Mouse (Mus musculus) forebrain, embryonic 10.5 days (tissue): ENCODE results near the gene Prune2. TPM values are rescaled to one million over a fixed set of nuclear protein-coding genes. Genes with fewer than 3 reads are reported as not detected.

Experiments
- DNase-seq: peaks from one replicate; pipeline ENCODE4 v3.0.0-alpha.2; 2017; ENCODE audit warnings: low spot score; ENCODE audit errors: extremely low spot score
- H3K27ac ChIP-seq: fragments of 300-500 bp; sonication (generic); 2 replicates; pipeline ENCODE4 v1.5.1; 2016; ENCODE audit warnings: mild to moderate bottlenecking
- H3K27me3 ChIP-seq: fragments of 300-500 bp; sonication (generic); 2 replicates; pipeline ENCODE4 v1.6.1; 2016; ENCODE audit warnings: mild to moderate bottlenecking; ENCODE audit not compliant: poor library complexity, severe bottlenecking
- H3K36me3 ChIP-seq: fragments of 300-500 bp; sonication (generic); replicated peaks from 2 replicates; pipeline ENCODE4 v1.6.1; 2016; ENCODE audit warnings: mild to moderate bottlenecking, moderate library complexity
- H3K4me1 ChIP-seq: fragments of 300-500 bp; sonication (generic); 2 replicates; pipeline ENCODE4 v1.6.1; 2016
- H3K4me3 ChIP-seq: fragments of 300-500 bp; sonication (generic); 2 replicates; pipeline ENCODE4 v1.5.1; 2016; ENCODE audit warnings: mild to moderate bottlenecking, moderate library complexity
- H3K9me3 ChIP-seq: fragments of 300-500 bp; sonication (generic); 2 replicates; pipeline ENCODE4 v1.6.1; 2016; ENCODE audit warnings: mild to moderate bottlenecking, moderate library complexity
- WGBS: fragments of 180-500 bp; shearing (Covaris S2); methylation state at CpG from one replicate; pipeline ENCODE4 v1.1.7; 2016; 5-methylcytosine and 5-hydroxymethylcytosine counted together
- polyA plus RNA-seq: library from polyadenylated mRNA; unstranded; fragments of >200 nt; fragmentation: Nextera tagmentation; extraction: Ambion mirVana; gene quantifications from 2 replicates; pipeline ENCODE4 v1.2.1, GENCODE M21; 2016

Gene Prune2
- polyA plus RNA-seq, 1 experiment from 2014 or later = 1.5 TPM

DNA sequence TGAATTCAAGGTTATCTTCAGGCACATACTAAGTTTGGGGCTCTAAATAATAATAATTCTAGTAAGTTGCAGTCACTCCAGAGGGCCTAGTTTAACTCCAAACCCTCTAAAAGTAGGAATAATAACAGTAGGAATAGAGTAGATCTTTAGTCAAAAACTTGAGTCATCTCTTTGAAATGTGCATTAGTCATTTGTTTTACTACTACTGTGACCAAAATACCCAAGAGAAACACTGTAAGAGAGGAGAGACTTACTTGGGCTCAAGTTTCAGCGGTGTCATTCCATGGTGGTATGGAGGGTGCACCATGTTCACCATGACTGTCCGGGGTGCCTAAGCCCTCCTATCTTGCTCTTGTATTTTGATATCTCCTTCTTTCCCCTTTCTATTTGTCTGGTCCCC, 187.3 kb downstream of the Prune2 start:
- WGBS = 95% methylated on average over 2 of the region's 2 CpGs
- H3K4me1 ChIP-seq = 0 out of 2 replicates have a peak, but pooled peaks cover under 1% of the 10 kb centered on the region
- no peak overlapping the region for H3K27ac ChIP-seq
- no peaks in the 10 kb centered on the region for H3K9me3 ChIP-seq
- H3K4me3 ChIP-seq = no peak overlapping the region
- H3K36me3 ChIP-seq = no peaks in the 10 kb centered on the region
- DNase-seq = no peak
- peaks cover 3% of the 10 kb centered on the region; the same call in 1 of the 2 replicates for H3K27me3 ChIP-seq

DNA sequence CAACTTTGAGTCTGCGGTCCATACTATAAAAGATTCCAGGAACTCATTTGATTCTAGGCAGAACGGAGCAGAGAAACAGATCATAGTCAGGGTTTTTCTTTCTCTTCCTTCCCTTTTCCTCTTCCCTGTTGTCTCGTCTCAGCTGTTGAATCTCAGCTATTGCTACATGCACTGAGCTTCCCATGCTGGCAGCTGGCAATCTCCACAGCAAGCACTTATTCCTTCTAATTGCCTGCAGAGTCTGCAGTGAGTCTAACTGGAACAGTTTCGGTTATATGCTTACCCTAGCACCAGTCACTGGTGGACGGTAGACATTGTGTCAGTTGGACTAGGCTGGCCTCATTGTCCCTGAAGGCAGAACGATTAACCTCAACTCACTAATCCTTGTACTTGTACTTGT, 188.3 kb downstream of the Prune2 start:
- no peaks in the 10 kb centered on the region for H3K4me1 ChIP-seq
- no peaks in the 10 kb centered on the region for H3K36me3 ChIP-seq
- no peak overlapping the region for H3K4me3 ChIP-seq
- no peak for DNase-seq
- 88% methylated on average over 6 of the region's 6 CpGs for WGBS
- H3K27me3 ChIP-seq = no peaks in the 10 kb centered on the region
- no peak overlapping the region for H3K27ac ChIP-seq
- no peaks in the 10 kb centered on the region for H3K9me3 ChIP-seq

DNA sequence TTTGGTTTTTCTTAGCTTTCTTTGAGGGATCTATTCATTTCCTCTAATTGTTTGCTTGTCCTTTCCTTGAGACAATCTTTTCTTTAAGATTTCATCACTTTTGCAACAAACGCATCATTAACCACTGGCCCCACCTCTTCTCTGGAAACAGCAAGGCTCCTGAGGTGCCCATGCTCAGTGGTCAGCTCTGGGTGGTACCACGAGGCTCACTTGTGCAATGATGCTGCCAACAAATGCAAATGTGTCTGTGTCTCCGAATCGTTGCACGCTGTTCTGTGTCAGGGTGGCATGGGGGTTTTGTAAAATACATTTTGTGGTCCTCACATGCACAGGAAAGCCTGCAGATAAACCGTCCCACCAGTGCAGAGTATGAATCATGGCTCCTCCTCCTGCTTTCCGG, 194.1 kb downstream of the Prune2 start:
- Histone ChIP-seq H3K36me3 (no peaks in the 10 kb centered on the region), H3K4me1 (no peaks in the 10 kb centered on the region), H3K27ac (no peak overlapping the region), H3K27me3 (no peaks in the 10 kb centered on the region), H3K4me3 (no peak overlapping the region), H3K9me3 (no peaks in the 10 kb centered on the region)
- no peak for DNase-seq
- WGBS = 91% methylated on average over 7 of the region's 7 CpGs

DNA sequence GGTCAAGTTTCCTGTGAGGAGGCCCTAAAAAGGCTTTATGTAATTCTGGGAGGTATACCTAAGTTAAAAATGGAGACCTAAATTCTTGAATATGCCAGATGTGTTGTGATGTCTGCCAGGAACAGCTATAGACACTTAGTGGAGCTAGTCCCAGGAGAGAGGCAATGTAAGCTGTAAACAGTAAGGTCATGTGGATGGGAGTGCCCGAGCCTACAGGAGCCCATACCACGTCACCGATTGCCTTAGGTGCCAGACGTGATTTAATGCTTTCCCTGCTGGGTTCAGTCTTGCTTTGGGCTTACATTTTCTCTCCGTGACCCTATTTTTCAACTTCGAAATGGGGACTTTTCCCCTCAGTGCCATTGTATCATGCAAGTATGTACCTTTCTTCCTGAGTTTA, 195.9 kb downstream of the Prune2 start:
- Histone ChIP-seq H3K4me3 (no peak overlapping the region), H3K36me3 (no peaks in the 10 kb centered on the region), H3K4me1 (no peaks in the 10 kb centered on the region), H3K9me3 (no peaks in the 10 kb centered on the region), H3K27ac (no peak overlapping the region), H3K27me3 (no peaks in the 10 kb centered on the region)
- DNase-seq = no peak
- 88% methylated on average over 6 of the region's 6 CpGs for WGBS

DNA sequence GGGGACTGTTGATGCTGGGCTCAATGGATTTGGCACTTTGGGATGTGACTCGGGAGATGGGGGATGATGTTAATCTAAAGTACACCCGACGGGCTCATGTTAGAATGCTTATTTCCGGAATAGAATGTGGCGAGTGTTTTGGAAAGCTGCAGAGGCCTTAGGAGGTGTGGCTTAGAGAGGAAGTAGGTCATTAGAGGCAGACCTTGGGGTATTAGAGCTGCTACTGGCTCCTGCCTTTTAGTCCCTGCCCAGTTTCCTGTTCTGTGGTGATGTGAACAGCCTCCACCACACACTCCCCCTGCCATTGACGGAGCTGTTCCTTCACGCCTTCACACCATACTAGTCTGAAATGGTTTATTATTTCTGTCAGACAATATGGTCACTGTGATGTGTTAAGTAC, 196.5 kb downstream of the Prune2 start:
- DNase-seq = no peak
- Histone ChIP-seq H3K36me3 (no peaks in the 10 kb centered on the region), H3K4me3 (no peak overlapping the region), H3K9me3 (no peaks in the 10 kb centered on the region), H3K27ac (no peak overlapping the region), H3K4me1 (no peaks in the 10 kb centered on the region), H3K27me3 (no peaks in the 10 kb centered on the region)
- WGBS = 90% methylated on average over 7 of the region's 7 CpGs

DNA sequence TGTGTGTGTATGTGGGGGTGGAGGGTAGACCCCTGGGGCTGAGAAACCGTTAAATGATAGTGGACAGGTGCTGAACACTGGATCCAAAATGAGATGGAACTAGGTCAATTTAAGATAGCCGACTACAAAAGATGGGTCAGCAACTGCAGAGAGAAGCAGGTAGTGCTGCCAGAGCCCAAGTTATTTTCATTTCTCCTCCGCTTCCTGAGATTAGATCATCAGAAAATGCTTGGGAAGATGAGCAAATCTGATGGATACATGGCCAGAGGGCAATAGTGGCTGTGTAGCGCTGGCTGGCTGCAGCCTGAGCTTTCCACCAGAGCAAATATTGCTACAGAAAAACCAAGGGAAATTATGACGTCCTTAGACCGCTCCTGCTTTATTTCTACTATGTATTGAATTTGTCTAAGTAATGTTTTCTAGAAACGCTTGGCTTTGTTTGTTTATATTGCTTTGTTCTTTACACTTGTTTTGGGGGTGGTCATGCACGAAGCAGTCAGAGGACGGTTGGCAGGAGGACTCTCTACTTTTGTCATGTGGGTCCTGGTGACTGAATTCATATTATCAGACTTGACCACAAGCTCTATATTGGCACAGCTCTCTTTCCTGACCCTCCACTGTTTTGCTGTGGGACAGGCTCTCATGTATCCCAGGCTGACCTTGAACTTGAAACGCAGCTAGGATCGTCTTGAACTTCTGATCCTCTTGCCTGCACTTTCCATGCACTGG, 198.2 kb downstream of the Prune2 start:
- H3K9me3 ChIP-seq = no peaks in the 10 kb centered on the region
- WGBS = 92% methylated on average over 11 of the region's 11 CpGs
- no peak overlapping the region for H3K4me3 ChIP-seq
- H3K36me3 ChIP-seq = no peaks in the 10 kb centered on the region
- no peaks in the 10 kb centered on the region for H3K27me3 ChIP-seq
- no peak overlapping the region for H3K27ac ChIP-seq
- no peaks in the 10 kb centered on the region for H3K4me1 ChIP-seq
- DNase-seq = no peak

DNA sequence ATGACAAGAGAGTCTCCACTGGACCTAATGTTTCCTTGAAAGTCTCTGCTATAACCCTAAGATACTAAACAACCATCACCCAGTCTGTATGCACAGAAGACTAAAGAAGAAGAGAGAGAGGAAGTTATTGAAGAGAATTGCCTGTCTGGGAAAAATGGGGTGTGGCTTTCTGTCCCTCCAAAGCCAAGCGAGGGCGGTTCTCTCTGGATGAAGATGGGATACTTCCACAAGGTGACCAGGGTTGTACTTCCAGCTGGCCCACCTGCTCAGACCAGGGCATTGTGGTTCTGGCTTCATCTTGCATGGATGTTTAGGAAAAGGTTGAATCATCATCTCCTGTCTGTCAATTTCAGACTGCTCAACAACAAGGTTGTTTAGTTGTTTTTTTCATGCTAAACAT, 199.3 kb downstream of the Prune2 start:
- H3K4me1 ChIP-seq = no peaks in the 10 kb centered on the region
- no peak for DNase-seq
- no peaks in the 10 kb centered on the region for H3K27me3 ChIP-seq
- 83% methylated on average over 2 of the region's 2 CpGs for WGBS
- H3K27ac ChIP-seq = no peak overlapping the region
- H3K4me3 ChIP-seq = no peak overlapping the region
- H3K9me3 ChIP-seq = no peaks in the 10 kb centered on the region
- no peaks in the 10 kb centered on the region for H3K36me3 ChIP-seq

DNA sequence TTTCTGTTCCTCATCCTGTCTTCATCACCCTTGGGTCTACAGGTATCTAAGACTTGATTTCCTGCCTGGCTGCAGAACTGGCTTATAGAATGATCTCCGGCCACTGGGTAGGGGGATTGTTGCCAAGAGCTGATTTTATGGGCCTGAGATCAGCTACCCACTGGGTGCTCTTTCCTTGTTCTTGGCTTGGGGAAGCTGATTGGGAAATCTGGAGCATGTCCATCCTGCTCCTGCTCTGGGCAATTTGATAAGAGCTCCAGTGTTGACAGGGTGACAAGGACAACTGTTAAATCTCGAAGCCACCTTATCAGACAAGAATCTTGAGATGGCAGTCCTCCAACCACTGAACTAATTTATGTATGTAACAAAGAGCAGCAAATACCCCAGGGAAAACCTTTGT, 203.8 kb downstream of the Prune2 start:
- Histone ChIP-seq H3K27ac (no peak overlapping the region), H3K27me3 (no peaks in the 10 kb centered on the region), H3K4me3 (no peak overlapping the region), H3K4me1 (peaks cover 6% of the 10 kb centered on the region; the same call in 1 of the 2 replicates), H3K9me3 (no peaks in the 10 kb centered on the region), H3K36me3 (no peaks in the 10 kb centered on the region)
- 81% methylated on average over 2 of the region's 2 CpGs for WGBS
- no peak for DNase-seq

DNA sequence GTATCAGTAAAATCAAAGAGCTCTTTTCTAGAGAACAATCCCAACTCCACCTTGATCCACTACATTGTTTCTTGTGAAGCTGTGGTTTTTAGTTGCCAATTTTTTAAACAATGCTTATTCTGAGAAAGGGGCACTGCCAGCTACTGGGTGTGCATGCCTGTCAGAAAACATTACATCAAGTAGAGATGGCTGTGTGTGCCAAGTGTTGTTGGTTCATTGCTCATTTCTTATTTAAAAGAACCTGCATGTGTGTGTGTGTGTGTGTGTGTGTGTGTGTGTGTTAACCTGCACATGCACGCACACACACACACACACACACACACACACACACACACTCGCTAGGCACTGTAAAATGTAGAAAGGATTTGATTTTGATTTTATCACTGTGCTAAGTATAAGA, 204.3 kb downstream of the Prune2 start:
- DNase-seq = no peak
- no peak overlapping the region for H3K4me3 ChIP-seq
- H3K9me3 ChIP-seq = no peaks in the 10 kb centered on the region
- peaks cover 6% of the 10 kb centered on the region; the same call in 1 of the 2 replicates for H3K4me1 ChIP-seq
- H3K27ac ChIP-seq = no peak overlapping the region
- H3K36me3 ChIP-seq = no peaks in the 10 kb centered on the region
- WGBS = 85% methylated on average over 2 of the region's 2 CpGs
- no peaks in the 10 kb centered on the region for H3K27me3 ChIP-seq

DNA sequence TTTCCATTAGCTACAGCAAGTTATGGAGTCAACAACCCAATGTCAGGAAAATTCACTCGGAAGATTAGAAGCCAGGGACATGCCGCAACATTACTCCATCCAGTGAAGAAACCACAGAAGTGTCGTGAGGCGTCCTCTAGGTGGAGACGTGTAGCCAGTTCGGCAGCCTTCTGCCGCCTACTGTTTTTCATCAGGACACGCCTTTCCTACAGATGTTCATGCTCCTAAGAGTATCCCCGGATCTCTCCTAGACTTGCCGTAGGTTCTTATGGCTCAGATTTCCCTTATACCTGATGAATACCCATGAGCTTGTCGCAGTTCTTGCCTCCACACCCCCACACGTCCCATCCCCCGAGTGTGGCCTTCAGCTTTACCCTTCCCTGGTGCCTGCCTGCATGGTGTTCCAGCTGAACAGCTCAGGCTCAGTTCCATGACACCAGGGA, 207.6 kb downstream of the Prune2 start:
- Histone ChIP-seq H3K27me3 (no peaks in the 10 kb centered on the region), H3K4me1 (peaks cover 6% of the 10 kb centered on the region; the same call in 1 of the 2 replicates), H3K27ac (no peak overlapping the region), H3K4me3 (no peak overlapping the region; the same call in 1 of the 2 replicates), H3K9me3 (no peaks in the 10 kb centered on the region), H3K36me3 (no peaks in the 10 kb centered on the region)
- peak; percentile 37 for DNase-seq
- WGBS = 21% methylated on average over 13 of the region's 13 CpGs

DNA sequence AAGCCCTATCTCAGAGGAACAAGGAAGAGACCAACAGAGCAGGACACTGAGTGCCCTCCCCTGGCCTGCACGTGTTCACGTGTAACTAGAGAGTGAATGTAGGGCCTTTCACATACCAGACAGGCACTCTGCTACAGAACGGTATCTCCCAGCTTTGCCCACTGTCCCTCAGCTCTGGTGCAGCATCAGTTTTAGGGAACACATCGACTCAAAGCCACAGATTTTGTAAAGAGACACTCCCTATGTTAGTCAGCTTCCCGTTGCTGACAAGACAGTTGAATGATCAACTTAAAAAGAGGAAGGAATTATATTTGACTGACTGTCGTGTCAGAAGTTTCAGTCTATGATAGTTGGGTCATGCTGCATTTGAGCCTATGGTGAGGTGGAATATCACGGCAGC, 210.4 kb downstream of the Prune2 start:
- 88% methylated on average over 7 of the region's 7 CpGs for WGBS
- peaks cover 6% of the 10 kb centered on the region; the same call in 1 of the 2 replicates for H3K4me1 ChIP-seq

DNA sequence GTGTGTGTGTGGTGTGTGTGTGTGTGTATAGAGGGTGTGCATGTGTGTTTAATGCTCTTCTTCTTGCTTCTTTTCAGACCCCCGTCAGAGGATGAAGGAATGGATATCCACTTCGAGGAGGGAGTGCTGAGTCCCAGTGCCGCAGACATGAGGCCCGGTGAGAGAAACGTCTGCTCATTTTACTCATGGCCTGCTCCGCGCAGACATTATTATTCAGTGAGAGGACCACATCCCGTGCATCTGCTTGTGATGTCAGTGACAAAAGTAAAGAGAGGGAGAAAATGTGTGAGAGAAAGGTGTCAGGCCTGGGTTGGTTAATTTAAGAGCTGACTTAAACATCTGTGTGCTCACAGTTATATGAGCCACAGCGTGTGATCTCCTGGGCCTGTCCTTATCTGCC, 212.3 kb downstream of the Prune2 start:
- Histone ChIP-seq H3K27ac (no peak overlapping the region), H3K4me1 (peaks cover 6% of the 10 kb centered on the region; the same call in 1 of the 2 replicates), H3K4me3 (no peak overlapping the region), H3K36me3 (no peaks in the 10 kb centered on the region), H3K27me3 (no peaks in the 10 kb centered on the region), H3K9me3 (no peaks in the 10 kb centered on the region)
- no peak for DNase-seq
- 89% methylated on average over 9 of the region's 9 CpGs for WGBS

More for the DNA sequence above, 210.4 kb downstream of the Prune2 start:
- Histone ChIP-seq H3K27ac (no peak overlapping the region), H3K4me3 (no peak overlapping the region), H3K27me3 (no peaks in the 10 kb centered on the region), H3K9me3 (no peaks in the 10 kb centered on the region), H3K36me3 (no peaks in the 10 kb centered on the region)
- DNase-seq = no peak

DNA sequence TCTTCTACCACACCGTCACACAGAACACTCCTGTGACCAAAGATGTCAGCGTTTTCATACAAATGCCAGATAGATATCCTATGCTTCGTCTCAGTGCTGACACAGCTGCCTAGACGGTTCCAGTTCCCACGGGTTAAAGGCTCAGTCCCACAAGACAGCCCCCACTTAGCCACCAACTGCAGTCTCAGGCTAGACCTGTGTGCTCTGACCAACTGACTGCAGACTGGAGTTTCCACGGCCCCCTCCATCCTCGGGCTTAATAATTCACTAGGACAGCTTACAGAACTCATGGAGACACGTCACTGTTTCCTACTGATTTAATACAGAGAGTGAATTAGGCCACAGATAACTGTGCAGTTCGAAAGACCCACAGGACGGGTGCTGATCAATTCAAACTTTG, 213.8 kb downstream of the Prune2 start:
- Histone ChIP-seq H3K4me1 (no peaks in the 10 kb centered on the region), H3K36me3 (no peaks in the 10 kb centered on the region), H3K27ac (no peak overlapping the region), H3K9me3 (no peaks in the 10 kb centered on the region), H3K4me3 (no peak overlapping the region), H3K27me3 (no peaks in the 10 kb centered on the region)
- 89% methylated on average over 10 of the region's 10 CpGs for WGBS
- no peak for DNase-seq
